Mouse (Mus musculus) midbrain, postnatal 0 days (tissue): ENCODE results near the gene Olfr1156. TPM values are rescaled to one million over a fixed set of nuclear protein-coding genes. Genes with fewer than 3 reads are reported as not detected.

ENCODE experiments used
- ATAC-seq: fragments of 200-750 bp; cut with Nextera tagmentation; 2 replicates; pipeline ENCODE4 v1.8.0; 2017; ENCODE audit warnings: moderate number of reproducible peaks, mild to moderate bottlenecking, moderate TSS enrichment, moderate library complexity; ENCODE audit not compliant: low FRiP score
- DNase-seq: peaks from one replicate; pipeline ENCODE4 v3.0.0-alpha.2; 2015; ENCODE audit warnings: low spot score
- H3K27ac ChIP-seq: fragments of 300-500 bp; sonication (generic); 2 replicates; pipeline ENCODE4 v1.5.1; 2014; ENCODE audit warnings: low read depth, mild to moderate bottlenecking, low read length, mixed read lengths
- H3K27me3 ChIP-seq: fragments of 300-500 bp; sonication (generic); 2 replicates; pipeline ENCODE4 v1.6.1; 2014; ENCODE audit warnings: low read length, control low read depth, mixed read lengths; ENCODE audit not compliant: insufficient read depth
- H3K36me3 ChIP-seq: fragments of 300-500 bp; sonication (generic); 2 replicates; pipeline ENCODE4 v1.6.1; 2014; ENCODE audit warnings: low read length, control low read depth, mixed read lengths; ENCODE audit not compliant: insufficient read depth
- H3K4me1 ChIP-seq: fragments of 300-500 bp; sonication (generic); 2 replicates; pipeline ENCODE4 v1.6.1; 2014; ENCODE audit warnings: mild to moderate bottlenecking, control low read depth, antibody characterized with exemption, low read length, mixed read lengths; ENCODE audit not compliant: insufficient read depth
- H3K4me2 ChIP-seq: fragments of 300-500 bp; sonication (generic); 2 replicates; pipeline ENCODE4 v1.6.1; 2014; ENCODE audit warnings: low read depth, mild to moderate bottlenecking, low read length, mixed read lengths; ENCODE audit not compliant: poor library complexity, severe bottlenecking
- H3K4me3 ChIP-seq: fragments of 300-500 bp; sonication (generic); 2 replicates; pipeline ENCODE4 v1.5.1; 2014; ENCODE audit warnings: low read depth, mild to moderate bottlenecking, low read length, moderate library complexity
- H3K9ac ChIP-seq: fragments of 300-500 bp; sonication (generic); replicated peaks from 2 replicates; pipeline ENCODE4 v1.6.1; 2014; ENCODE audit warnings: mild to moderate bottlenecking, low read length, moderate library complexity, mixed read lengths; ENCODE audit not compliant: poor library complexity, severe bottlenecking
- H3K9me3 ChIP-seq: fragments of 300-500 bp; sonication (generic); 2 replicates; pipeline ENCODE4 v1.6.1; 2016; ENCODE audit warnings: low read length, control low read depth
- CTCF ChIP-seq: IDR thresholded peaks from 2 replicates; pipeline ENCODE4 v1.5.1; 2016; ENCODE audit warnings: antibody characterized with exemption, mild to moderate bottlenecking
- WGBS: fragments of 180-500 bp; shearing (Covaris S2); extraction: QIAGEN DNeasy Blood & Tissue Kit; methylation state at CpG from one replicate; pipeline ENCODE4 v1.1.7; 2014; 5-methylcytosine and 5-hydroxymethylcytosine counted together
- polyA plus RNA-seq: library from polyadenylated mRNA; unstranded; fragments of >200 nt; fragmentation: Nextera tagmentation; extraction: Ambion mirVana; gene quantifications from 2 replicates; pipeline ENCODE4 v1.2.1, GENCODE M21; 2015
- total RNA-seq: library from RNA; depleted of rRNA; stranded (reverse); fragments of >200 nt; gene quantifications from 2 replicates; pipeline ENCODE4 v1.2.3, GENCODE M21; 2014; rRNA removed

Olfr1156 gene
- total RNA-seq (not detected in 2 replicates), polyA plus RNA-seq (not detected in 2 replicates)

- no peak within 1 kb of the TSS for H3K27ac ChIP-seq
- no peak within 1 kb of the TSS for H3K4me3 ChIP-seq
- no peak for ATAC-seq
- H3K27me3 ChIP-seq = no peaks in the 10 kb centered on the region
- H3K9ac ChIP-seq = no peak within 1 kb of the TSS
- no peaks in the 10 kb centered on the region for H3K4me1 ChIP-seq
- H3K36me3 ChIP-seq = no peaks in the 10 kb centered on the region
- H3K9me3 ChIP-seq = no peaks in the 10 kb centered on the region
- no peak within 1 kb of the TSS for H3K4me2 ChIP-seq
- no peak for TF ChIP-seq CTCF
- DNase-seq = no peak
These were observed at the start of gene Olfr1156 for GRCm38 (mm10) chr2:87953000-87953399. Gene Olfr1156 (minus strand): TSS chr2:87953100.

GRCm38 (mm10) chr2:87989813-87990212 is 36.9 kb upstream of the Olfr1156 start, which contains the start of gene Olfr1158:
Gene Olfr1158 (plus strand): TSS chr2:87990113.
- H3K9ac ChIP-seq = no peak within 1 kb of the TSS
- no peaks in the 10 kb centered on the region for H3K4me1 ChIP-seq
- no peak for DNase-seq
- no peak within 1 kb of the TSS for H3K4me2 ChIP-seq
- no peak within 1 kb of the TSS for H3K4me3 ChIP-seq
- H3K36me3 ChIP-seq = no peaks in the 10 kb centered on the region
- no peaks in the 10 kb centered on the region for H3K27me3 ChIP-seq
- H3K27ac ChIP-seq = no peak within 1 kb of the TSS
- H3K9me3 ChIP-seq = no peaks in the 10 kb centered on the region
- no peak for ATAC-seq
- no peak for TF ChIP-seq CTCF

- H3K36me3 ChIP-seq = no peaks in the 10 kb centered on the region
- no peak within 1 kb of the TSS for H3K4me2 ChIP-seq
- WGBS = 77% methylated on average over 3 of the region's 3 CpGs
- ATAC-seq (no peak), DNase-seq (no peak)
- no peak within 1 kb of the TSS for H3K9ac ChIP-seq
- H3K27me3 ChIP-seq = no peaks in the 10 kb centered on the region
- H3K4me1 ChIP-seq = no peaks in the 10 kb centered on the region
- no peak within 1 kb of the TSS for H3K4me3 ChIP-seq
- no peaks in the 10 kb centered on the region for H3K9me3 ChIP-seq
- no peak within 1 kb of the TSS for H3K27ac ChIP-seq
- no peak for TF ChIP-seq CTCF
These were observed 21.7 kb upstream of the Olfr1156 start, which contains the start of gene Olfr74 for GRCm38 (mm10) chr2:87974563-87974962. Gene Olfr74 (minus strand): TSS chr2:87974663.

GRCm38 (mm10) chr2:87968199-87968598 is 15.3 kb upstream of the Olfr1156 start, which contains the start of gene Olfr1157:
Gene Olfr1157 (minus strand): TSS chr2:87968299.
- Histone ChIP-seq H3K27ac (no peak within 1 kb of the TSS), H3K9me3 (no peaks in the 10 kb centered on the region), H3K9ac (no peak within 1 kb of the TSS), H3K4me2 (no peak within 1 kb of the TSS), H3K36me3 (no peaks in the 10 kb centered on the region), H3K4me3 (no peak within 1 kb of the TSS), H3K27me3 (no peaks in the 10 kb centered on the region), H3K4me1 (no peaks in the 10 kb centered on the region)
- no peak for ATAC-seq
- TF ChIP-seq CTCF = no peak
- no peak for DNase-seq
- 99% methylated on average over 4 of the region's 4 CpGs for WGBS

- Histone ChIP-seq H3K4me1 (no peaks in the 10 kb centered on the region), H3K36me3 (no peaks in the 10 kb centered on the region), H3K4me3 (no peak within 1 kb of the TSS), H3K4me2 (no peak within 1 kb of the TSS), H3K9me3 (no peaks in the 10 kb centered on the region), H3K27me3 (no peaks in the 10 kb centered on the region), H3K27ac (no peak within 1 kb of the TSS), H3K9ac (no peak within 1 kb of the TSS)
- ATAC-seq = no peak
- no peak for TF ChIP-seq CTCF
- WGBS = 84% methylated on average over 1 of the region's 1 CpGs
- no peak for DNase-seq
These were observed 7.9 kb downstream of the Olfr1156 start, which contains the start of gene Olfr1155 for GRCm38 (mm10) chr2:87945037-87945436. Gene Olfr1155 (minus strand): TSS chr2:87945137.

- Histone ChIP-seq H3K9ac (no peak within 1 kb of the TSS), H3K4me2 (no peak within 1 kb of the TSS), H3K27me3 (no peaks in the 10 kb centered on the region), H3K9me3 (no peaks in the 10 kb centered on the region), H3K4me3 (no peak within 1 kb of the TSS), H3K4me1 (no peaks in the 10 kb centered on the region), H3K27ac (no peak within 1 kb of the TSS), H3K36me3 (no peaks in the 10 kb centered on the region)
- ATAC-seq = no peak
- TF ChIP-seq CTCF = no peak
- WGBS = 93% methylated on average over 1 of the region's 1 CpGs
- no peak for DNase-seq
These were observed 47.8 kb downstream of the Olfr1156 start, which contains the start of gene Olfr1154 for GRCm38 (mm10) chr2:87905066-87905465. Gene Olfr1154 (minus strand): TSS chr2:87905166.

Other genes with a start within 250 kb of the Olfr1156 start
- gene Olfr1137, start 239.9 kb downstream of the Olfr1156 start, total RNA-seq = not detected in 2 replicates
- not detected in 2 replicates for gene Olfr1137, start 239.9 kb downstream of the Olfr1156 start, polyA plus RNA-seq
- gene Olfr1138, start 213.1 kb downstream of the Olfr1156 start, total RNA-seq = not detected in 2 replicates
- not detected in 2 replicates for gene Olfr1138, start 213.1 kb downstream of the Olfr1156 start, polyA plus RNA-seq
- gene Olfr1140, start 209.3 kb downstream of the Olfr1156 start, total RNA-seq = not detected in 2 replicates
- 0.16 TPM in 1 of 2 replicates, not detected in the other for gene Olfr1140, start 209.3 kb downstream of the Olfr1156 start, polyA plus RNA-seq
- gene Olfr1141, start 199.1 kb downstream of the Olfr1156 start, total RNA-seq = not detected in 2 replicates
- gene Olfr1141, start 199.1 kb downstream of the Olfr1156 start, polyA plus RNA-seq = not detected in 2 replicates
- not detected in 2 replicates for gene Olfr152, start 173.6 kb downstream of the Olfr1156 start, total RNA-seq
- gene Olfr152, start 173.6 kb downstream of the Olfr1156 start, polyA plus RNA-seq = not detected in 2 replicates
- not detected in 2 replicates for gene Olfr1143, start 152.5 kb downstream of the Olfr1156 start, total RNA-seq
- not detected in 2 replicates for gene Olfr1143, start 152.5 kb downstream of the Olfr1156 start, polyA plus RNA-seq
- gene Olfr1145, start 143.3 kb downstream of the Olfr1156 start, total RNA-seq = not detected in 2 replicates
- not detected in 2 replicates for gene Olfr1145, start 143.3 kb downstream of the Olfr1156 start, polyA plus RNA-seq
- not detected in 2 replicates for gene Olfr1148, start 122.6 kb downstream of the Olfr1156 start, total RNA-seq
- gene Olfr1148, start 122.6 kb downstream of the Olfr1156 start, polyA plus RNA-seq = not detected in 2 replicates
- gene Olfr1150-ps1, start 109.1 kb downstream of the Olfr1156 start, total RNA-seq = not detected in 2 replicates
- gene Olfr1150-ps1, start 109.1 kb downstream of the Olfr1156 start, polyA plus RNA-seq = not detected in 2 replicates
- not detected in 2 replicates for gene Olfr1151, start 97.2 kb downstream of the Olfr1156 start, total RNA-seq
- not detected in 2 replicates for gene Olfr1151, start 97.2 kb downstream of the Olfr1156 start, polyA plus RNA-seq
- under 0.01 TPM in 1 of 2 replicates, not detected in the other for gene Olfr1152, start 86.6 kb downstream of the Olfr1156 start, total RNA-seq
- not detected in 2 replicates for gene Olfr1152, start 86.6 kb downstream of the Olfr1156 start, polyA plus RNA-seq
- gene Olfr1153, start 58.1 kb downstream of the Olfr1156 start, total RNA-seq = not detected in 2 replicates
- not detected in 2 replicates for gene Olfr1153, start 58.1 kb downstream of the Olfr1156 start, polyA plus RNA-seq
- gene Olfr1154, start 47.9 kb downstream of the Olfr1156 start, total RNA-seq = not detected in 2 replicates
- not detected in 2 replicates for gene Olfr1154, start 47.9 kb downstream of the Olfr1156 start, polyA plus RNA-seq
- not detected in 2 replicates for gene Olfr1155, start 8.0 kb downstream of the Olfr1156 start, total RNA-seq
- gene Olfr1155, start 8.0 kb downstream of the Olfr1156 start, polyA plus RNA-seq = not detected in 2 replicates
- gene Olfr1157, start 15.2 kb upstream of the Olfr1156 start, total RNA-seq = not detected in 2 replicates
- gene Olfr1157, start 15.2 kb upstream of the Olfr1156 start, polyA plus RNA-seq = not detected in 2 replicates
- gene Olfr74, start 21.6 kb upstream of the Olfr1156 start, total RNA-seq = not detected in 2 replicates
- not detected in 2 replicates for gene Olfr74, start 21.6 kb upstream of the Olfr1156 start, polyA plus RNA-seq
- gene Olfr1158, start 37.0 kb upstream of the Olfr1156 start, total RNA-seq = not detected in 2 replicates
- not detected in 2 replicates for gene Olfr1158, start 37.0 kb upstream of the Olfr1156 start, polyA plus RNA-seq
- gene Olfr1160, start 55.2 kb upstream of the Olfr1156 start, total RNA-seq = not detected in 2 replicates
- gene Olfr1160, start 55.2 kb upstream of the Olfr1156 start, polyA plus RNA-seq = not detected in 2 replicates
- not detected in 2 replicates for gene Olfr1161, start 69.7 kb upstream of the Olfr1156 start, total RNA-seq
- gene Olfr1161, start 69.7 kb upstream of the Olfr1156 start, polyA plus RNA-seq = not detected in 2 replicates
- not detected in 2 replicates for gene Olfr73, start 84.6 kb upstream of the Olfr1156 start, total RNA-seq
- not detected in 2 replicates for gene Olfr73, start 84.6 kb upstream of the Olfr1156 start, polyA plus RNA-seq
- not detected in 2 replicates for gene Olfr1162, start 98.0 kb upstream of the Olfr1156 start, total RNA-seq
- not detected in 2 replicates for gene Olfr1162, start 98.0 kb upstream of the Olfr1156 start, polyA plus RNA-seq
- not detected in 2 replicates for gene Olfr1163, start 118.7 kb upstream of the Olfr1156 start, total RNA-seq
- gene Olfr1163, start 118.7 kb upstream of the Olfr1156 start, polyA plus RNA-seq = not detected in 2 replicates
- gene Olfr1164, start 140.9 kb upstream of the Olfr1156 start, total RNA-seq = not detected in 2 replicates
- not detected in 2 replicates for gene Olfr1164, start 140.9 kb upstream of the Olfr1156 start, polyA plus RNA-seq
- gene Olfr1166, start 175.2 kb upstream of the Olfr1156 start, total RNA-seq = not detected in 2 replicates
- gene Olfr1166, start 175.2 kb upstream of the Olfr1156 start, polyA plus RNA-seq = not detected in 2 replicates
- not detected in 2 replicates for gene Olfr1167, start 202.1 kb upstream of the Olfr1156 start, total RNA-seq
- not detected in 2 replicates for gene Olfr1167, start 202.1 kb upstream of the Olfr1156 start, polyA plus RNA-seq
- not detected in 2 replicates for gene Olfr1168, start 228.8 kb upstream of the Olfr1156 start, total RNA-seq
- gene Olfr1168, start 228.8 kb upstream of the Olfr1156 start, polyA plus RNA-seq = not detected in 2 replicates